Mouse (Mus musculus): ENCODE results near the gene Adora1. TPM values are rescaled to one million over a fixed set of nuclear protein-coding genes. Genes with fewer than 3 reads are reported as not detected.

The Adora1 gene
- total RNA-seq, 2 experiments from 2014 or later = not detected

GRCm38 (mm10) chr1:134242286-134242685 lies 7.1 kb upstream of the Adora1 start:
- no peak for ATAC-seq (replicated peaks; ENCODE audit: low FRiP score, poor library complexity, severe bottlenecking)

DNA sequence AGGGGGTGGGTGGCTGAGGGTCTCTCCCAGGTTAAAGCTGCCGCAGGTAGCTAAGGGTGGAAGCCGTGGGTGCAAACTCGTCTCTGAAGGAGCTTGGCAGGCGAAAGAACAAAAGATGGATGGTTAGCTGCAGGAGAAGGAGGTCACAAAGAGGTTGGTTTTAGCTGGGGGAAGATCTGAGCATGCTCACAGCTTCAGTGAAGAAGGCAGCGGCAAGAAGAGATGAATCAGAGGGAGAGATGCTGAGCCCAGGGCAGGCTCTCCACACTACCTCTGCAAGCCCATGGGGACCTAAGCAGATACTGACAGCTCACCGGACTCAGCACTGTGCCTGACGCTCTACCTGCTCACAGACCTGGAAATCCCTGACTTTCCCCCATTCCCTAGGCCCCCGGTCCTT lies 6.1 kb upstream of the Adora1 start:
- ATAC-seq (replicated peaks; ENCODE audit: low FRiP score, poor library complexity, severe bottlenecking) = no peak

GRCm38 (mm10) chr1:134240701-134241100 lies 5.5 kb upstream of the Adora1 start:
- no peak for ATAC-seq (replicated peaks; ENCODE audit: low FRiP score, poor library complexity, severe bottlenecking)

GRCm38 (mm10) chr1:134237438-134237837 lies 2.2 kb upstream of the Adora1 start:
- ATAC-seq (replicated peaks; ENCODE audit: low FRiP score, poor library complexity, severe bottlenecking) = no peak

DNA sequence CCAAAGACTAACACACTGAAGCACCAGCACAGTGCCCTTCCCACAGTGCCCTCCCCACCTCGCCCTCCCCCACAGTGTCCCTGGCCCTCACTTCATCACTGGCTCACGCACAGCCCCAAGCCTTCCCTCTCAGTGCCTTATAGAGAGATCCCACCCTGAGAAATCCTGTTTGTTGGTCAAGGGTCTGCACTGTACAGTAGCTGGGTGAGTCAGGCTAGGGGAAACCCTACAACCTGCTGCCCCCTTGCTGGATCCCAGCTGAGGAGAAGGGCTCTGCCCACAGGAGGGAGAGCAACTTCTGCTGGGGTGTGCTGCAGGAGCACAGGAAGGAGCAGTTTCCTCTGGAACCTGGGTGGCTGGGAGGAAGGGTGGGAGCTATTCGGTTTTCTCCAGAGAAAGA lies 911 bp upstream of the Adora1 start:
- no peak for ATAC-seq (replicated peaks; ENCODE audit: low FRiP score, poor library complexity, severe bottlenecking)

GRCm38 (mm10) chr1:134234455-134235390 lies 508 bp downstream of the Adora1 start:
- ATAC-seq (replicated peaks; ENCODE audit: low FRiP score, poor library complexity, severe bottlenecking) = no peak

GRCm38 (mm10) chr1:134233681-134234454 lies 1.4 kb downstream of the Adora1 start:
- ATAC-seq (replicated peaks; ENCODE audit: low FRiP score, poor library complexity, severe bottlenecking) = no peak

GRCm38 (mm10) chr1:134232778-134233531 lies 2.3 kb downstream of the Adora1 start:
- 0 out of 2 replicates have a peak, but pooled peaks have one; percentile 36 for ATAC-seq (replicated peaks; ENCODE audit: low FRiP score, poor library complexity, severe bottlenecking)

GRCm38 (mm10) chr1:134232326-134232725 lies 2.9 kb downstream of the Adora1 start:
- ATAC-seq (replicated peaks; ENCODE audit: low FRiP score, poor library complexity, severe bottlenecking) = no peak

- ATAC-seq (replicated peaks; ENCODE audit: low FRiP score, poor library complexity, severe bottlenecking) = no peak
These were observed 3.5 kb downstream of the Adora1 start for GRCm38 (mm10) chr1:134231681-134232080.

DNA sequence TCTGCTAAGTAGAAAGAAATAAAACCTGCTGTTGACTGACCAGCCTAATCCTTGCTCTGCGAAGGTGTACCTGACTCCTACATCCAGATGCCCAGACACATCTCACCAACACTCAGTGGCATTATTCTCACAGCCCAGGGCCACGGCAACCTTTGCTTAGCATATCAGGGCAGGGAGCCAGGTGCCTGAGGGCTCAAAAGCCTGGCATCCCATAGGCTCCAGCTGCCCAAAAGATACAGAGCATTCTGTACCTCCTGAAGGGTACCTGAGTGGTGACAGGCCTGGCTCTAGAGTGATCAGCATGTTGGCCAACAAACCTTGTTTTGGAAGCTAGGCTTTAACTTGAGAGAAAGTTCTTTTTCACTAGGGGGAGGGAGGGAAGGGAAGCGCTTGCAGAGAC lies 4.0 kb downstream of the Adora1 start:
- ATAC-seq (replicated peaks; ENCODE audit: low FRiP score, poor library complexity, severe bottlenecking) = no peak

GRCm38 (mm10) chr1:134230638-134231228 lies 4.5 kb downstream of the Adora1 start:
- ATAC-seq (replicated peaks; ENCODE audit: low FRiP score, poor library complexity, severe bottlenecking) = no peak

- no peak for ATAC-seq (replicated peaks; ENCODE audit: low FRiP score, poor library complexity, severe bottlenecking)
These were observed 5.2 kb downstream of the Adora1 start for GRCm38 (mm10) chr1:134229806-134230575.

GRCm38 (mm10) chr1:134226739-134227138 lies 8.5 kb downstream of the Adora1 start:
- no peak for ATAC-seq (replicated peaks; ENCODE audit: low FRiP score, poor library complexity, severe bottlenecking)

- no peak for ATAC-seq (replicated peaks; ENCODE audit: low FRiP score, poor library complexity, severe bottlenecking)
These were observed 9.9 kb downstream of the Adora1 start for GRCm38 (mm10) chr1:134225375-134225774.

- no peak for ATAC-seq (replicated peaks; ENCODE audit: low FRiP score, poor library complexity, severe bottlenecking)
These were observed 10.5 kb downstream of the Adora1 start for GRCm38 (mm10) chr1:134224649-134225227.

DNA sequence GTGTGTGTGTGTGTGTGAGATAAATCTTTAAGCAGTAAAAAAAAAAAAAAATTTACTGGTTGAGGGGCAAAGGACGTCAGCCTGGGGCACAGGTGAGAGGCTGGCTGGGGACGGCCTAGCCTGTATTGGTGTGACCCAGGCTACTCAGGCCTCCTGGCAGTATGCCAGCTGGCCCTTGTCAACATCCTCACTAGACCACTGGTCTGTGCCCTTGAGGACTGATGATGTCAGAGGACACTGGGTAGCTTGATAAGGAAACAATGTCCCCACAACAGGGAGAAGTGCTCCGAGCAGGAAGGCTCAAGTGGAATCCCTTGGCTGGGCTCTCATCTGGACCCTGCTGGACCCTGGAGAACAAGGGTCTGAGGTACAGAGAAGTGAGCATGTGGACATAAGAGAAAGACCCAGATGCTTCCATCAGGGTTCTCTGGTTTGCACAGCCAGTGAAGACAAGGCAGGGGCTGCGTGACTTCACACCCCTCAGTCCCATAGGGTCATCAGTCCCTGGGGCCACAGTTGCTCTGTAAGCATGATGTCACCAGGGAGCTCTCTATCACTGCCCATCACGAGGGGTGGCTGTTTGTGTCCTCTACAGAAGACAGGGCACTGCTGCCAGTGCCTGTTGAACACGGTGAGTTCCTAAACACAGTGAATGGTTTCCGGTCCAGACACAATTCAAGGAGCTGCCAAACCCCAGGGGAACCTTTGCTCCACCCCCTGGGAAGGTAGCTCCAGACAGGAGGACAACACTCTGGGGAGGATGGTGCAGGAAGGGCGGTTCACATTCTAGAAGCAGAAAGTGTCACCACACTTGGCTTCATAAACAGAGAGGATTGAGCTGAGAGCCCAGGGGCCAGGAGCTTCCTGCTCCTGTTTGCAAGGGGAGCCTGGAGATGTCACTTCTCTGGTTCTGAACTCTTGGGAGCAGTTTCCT lies 12.8 kb downstream of the Adora1 start:
- ATAC-seq (replicated peaks; ENCODE audit: low FRiP score, poor library complexity, severe bottlenecking) = no peak

GRCm38 (mm10) chr1:134221172-134221571 lies 14.1 kb downstream of the Adora1 start:
- no peak for ATAC-seq (replicated peaks; ENCODE audit: low FRiP score, poor library complexity, severe bottlenecking)
